In genomic region chr4:3250258-3250657, GRCm38 (mm10) we compare ENCODE assay signal across 6 mouse cellular contexts.
A peak's percentile ranks its signal among the peaks of the same experiment; 100 is the strongest.
DNase-seq lines count a peak whose midpoint lies in the region; ATAC-seq lines count a peak whose summit lies in the region.
"Not testable (repeated sequence)": the region's sequence is repeated elsewhere in the genome, so short reads cannot be mapped to it uniquely, and the experiment has no call there.

No protein-coding gene starts in this region.

- H3K4me2 ChIP-seq in hindbrain, embryonic 14.5 days (replicated peaks), result not testable (repeated sequence)

- in situ Hi-C loops in ES-E14 (cut with MboI; ENCODE audit: low sequenced_read_pairs in 2 of 2, unreplicated experiment in 2 of 2), result not testable (repeated sequence)

- H3K4me1 ChIP-seq in ES-E14 (ENCODE audit: control insufficient read depth in 2 of 2, insufficient read depth in 2 of 2, low read length in 2 of 2, poor library complexity in 1 of 2); hindbrain, embryonic 14.5 days (replicated peaks; ENCODE audit: control insufficient read depth, insufficient read depth, low read length): not testable (repeated sequence)

- H3K9me3 ChIP-seq in ES-E14 (ENCODE audit: control insufficient read depth, insufficient read depth, low read depth, low read length), result not testable (repeated sequence)
- H3K9me3 ChIP-seq in hindbrain, embryonic 14.5 days (ENCODE audit: control insufficient read depth, low read length), result peaks cover 45% of the 10 kb centered on the region

- not testable (repeated sequence) for H3K27ac ChIP-seq in ES-E14 (ENCODE audit: insufficient read depth, low read depth, low read length, poor library complexity, severe bottlenecking); hindbrain, embryonic 14.5 days

- not testable (repeated sequence) for ATAC-seq in hindbrain, embryonic 14.5 days (ENCODE audit: low FRiP score)

- not testable (repeated sequence) for H3K27me3 ChIP-seq in hindbrain, embryonic 14.5 days (ENCODE audit: control insufficient read depth, insufficient read depth, low read length)

- H3K4me3 ChIP-seq in ES-E14 (ENCODE audit: insufficient read depth in 1 of 2, low read depth in 1 of 2, low read length in 2 of 2, poor library complexity in 1 of 2, severe bottlenecking in 1 of 2); hindbrain, embryonic 14.5 days (replicated peaks; ENCODE audit: low read length): not testable (repeated sequence)

- DNase-seq in ES-CJ7 (ENCODE audit: low read depth, low spot score), result peak; percentile 67
- peak; percentile 57 for DNase-seq in ES-E14 (ENCODE audit: low read depth, low spot score)
- DNase-seq in R1 (ENCODE audit: low read depth, low spot score), result peak; percentile 72
- peak; percentile 78 for DNase-seq in ZHBTc4 (ENCODE audit: low read depth, low spot score)
- DNase-seq in heart, adult 11 months, result peak; percentile 54
- DNase-seq in hindbrain, embryonic 14.5 days (ENCODE audit: low spot score), result peak; percentile 22

- H3K9ac ChIP-seq in ES-E14 (ENCODE audit: insufficient read depth, low read depth, low read length, poor library complexity, severe bottlenecking); hindbrain, embryonic 14.5 days: not testable (repeated sequence)

- H3K36me3 ChIP-seq in ES-E14 (ENCODE audit: control insufficient read depth, insufficient read depth, low read length, poor library complexity, severe bottlenecking); hindbrain, embryonic 14.5 days (replicated peaks; ENCODE audit: control insufficient read depth, insufficient read depth): not testable (repeated sequence)

- 57% methylated on average over 4 of the region's 4 CpGs for WGBS in hindbrain, embryonic 14.5 days

Comparison
In these comparisons a context has a peak if more than half of its experiments do, and no peak if none do; other contexts are left out.
1. DNase-seq: peak in every context shown above with its lines; median percentile 78 in ZHBTc4; 72 in R1; 67 in ES-CJ7; 57 in ES-E14; 54 in heart, adult 11 months; 22 in hindbrain, embryonic 14.5 days.